ENCODE assay signal across 31 mouse cellular contexts in the genomic region with DNA sequence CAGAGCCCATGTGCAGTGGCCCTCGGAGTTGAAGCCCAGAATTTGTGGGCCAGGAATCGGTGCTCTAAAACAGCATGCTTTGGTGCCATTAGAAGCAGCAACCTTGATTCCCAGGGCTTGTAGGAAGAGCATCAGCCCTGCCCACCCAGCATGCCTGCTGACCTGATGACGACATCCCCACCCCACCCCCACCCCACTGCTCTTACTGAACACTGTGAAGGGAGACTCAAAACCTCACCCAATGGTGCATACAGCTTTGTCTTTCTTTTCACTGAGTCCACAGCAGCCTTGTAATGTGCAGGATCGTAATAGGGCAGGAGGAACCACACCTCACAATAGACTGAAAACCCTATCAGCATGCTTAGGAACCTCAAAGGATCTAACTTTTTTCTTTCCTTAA. TPM values are rescaled to one million over a fixed set of nuclear protein-coding genes. Genes with fewer than 3 reads are reported as not detected.
DNase-seq lines count a peak whose midpoint lies in the region; ATAC-seq lines count a peak whose summit lies in the region.
"Had no signal": no experiment of that assay in that cellular context is flagged by ENCODE, and none has a peak within 500 bp of the region (broad histone marks: within the 10 kb centered on the region; RNA-seq: fewer than 3 reads in every experiment).

No protein-coding gene starts in this region.

- H3K4me1 ChIP-seq in forebrain, embryonic 13.5 days = peaks cover 7% of the 10 kb centered on the region; the same call in 1 of the 2 replicates
- H3K4me1 ChIP-seq in forebrain, embryonic 14.5 days (ENCODE audit: control insufficient read depth, insufficient read depth, low read length) = no peaks in the 10 kb centered on the region
- peaks cover 6% of the 10 kb centered on the region; the same call in 1 of the 2 replicates for H3K4me1 ChIP-seq in midbrain, embryonic 12.5 days
- 0 out of 2 replicates have a peak, but pooled peaks cover 2% of the 10 kb centered on the region for H3K4me1 ChIP-seq in midbrain, embryonic 13.5 days (replicated peaks)
- H3K4me1 ChIP-seq in forebrain, embryonic 15.5 days = no peaks in the 10 kb centered on the region
- H3K4me1 ChIP-seq: heart, embryonic 13.5 days; limb, embryonic 13.5 days; lung, embryonic 15.5 days had no signal

- no peak overlapping the region for H3K4me2 ChIP-seq in forebrain, embryonic 13.5 days
- H3K4me2 ChIP-seq in forebrain, embryonic 14.5 days (ENCODE audit: low read length) = no peak overlapping the region
- no peak overlapping the region for H3K4me2 ChIP-seq in midbrain, embryonic 12.5 days (replicated peaks)
- H3K4me2 ChIP-seq in midbrain, embryonic 13.5 days (replicated peaks) = no peak overlapping the region
- no peak overlapping the region for H3K4me2 ChIP-seq in forebrain, embryonic 15.5 days (replicated peaks)
- H3K4me2 ChIP-seq: heart, embryonic 13.5 days; limb, embryonic 13.5 days; liver, embryonic 11.5 days; lung, embryonic 15.5 days had no signal

- H3K4me3 ChIP-seq in forebrain, embryonic 13.5 days = no peak overlapping the region
- H3K4me3 ChIP-seq in forebrain, embryonic 14.5 days (ENCODE audit: low read depth, low read length) = no peak overlapping the region
- H3K4me3 ChIP-seq in midbrain, embryonic 12.5 days = no peak overlapping the region
- no peak overlapping the region for H3K4me3 ChIP-seq in midbrain, embryonic 13.5 days (replicated peaks)
- no peak overlapping the region for H3K4me3 ChIP-seq in forebrain, embryonic 15.5 days
- H3K4me3 ChIP-seq: gastrocnemius, adult 2 months; heart, embryonic 13.5 days; limb, embryonic 13.5 days; lung, embryonic 15.5 days had no signal

- H3K9ac ChIP-seq in forebrain, embryonic 13.5 days = no peak overlapping the region
- no peak overlapping the region for H3K9ac ChIP-seq in forebrain, embryonic 14.5 days (ENCODE audit: low read length)
- no peak overlapping the region for H3K9ac ChIP-seq in midbrain, embryonic 12.5 days (replicated peaks)
- H3K9ac ChIP-seq in midbrain, embryonic 13.5 days (replicated peaks) = no peak overlapping the region
- no peak overlapping the region for H3K9ac ChIP-seq in forebrain, embryonic 15.5 days (replicated peaks)
- H3K9ac ChIP-seq: heart, embryonic 13.5 days; limb, embryonic 13.5 days; lung, embryonic 15.5 days had no signal

- no peaks in the 10 kb centered on the region for H3K36me3 ChIP-seq in forebrain, embryonic 13.5 days (ENCODE audit: poor library complexity, severe bottlenecking)
- no peaks in the 10 kb centered on the region for H3K36me3 ChIP-seq in forebrain, embryonic 14.5 days (ENCODE audit: control insufficient read depth, insufficient read depth, low read length)
- H3K36me3 ChIP-seq in midbrain, embryonic 12.5 days = no peaks in the 10 kb centered on the region
- no peaks in the 10 kb centered on the region for H3K36me3 ChIP-seq in midbrain, embryonic 13.5 days
- no peaks in the 10 kb centered on the region for H3K36me3 ChIP-seq in forebrain, embryonic 15.5 days
- H3K36me3 ChIP-seq: heart, embryonic 13.5 days; limb, embryonic 13.5 days; lung, embryonic 15.5 days had no signal

- H3K27me3 ChIP-seq in forebrain, embryonic 13.5 days = no peaks in the 10 kb centered on the region
- H3K27me3 ChIP-seq in forebrain, embryonic 14.5 days (replicated peaks; ENCODE audit: control insufficient read depth, insufficient read depth, low read length) = no peaks in the 10 kb centered on the region
- H3K27me3 ChIP-seq in midbrain, embryonic 12.5 days = no peaks in the 10 kb centered on the region; the same call in 1 of the 2 replicates
- no peaks in the 10 kb centered on the region for H3K27me3 ChIP-seq in midbrain, embryonic 13.5 days
- no peaks in the 10 kb centered on the region for H3K27me3 ChIP-seq in forebrain, embryonic 15.5 days
- H3K27me3 ChIP-seq: heart, embryonic 13.5 days; limb, embryonic 13.5 days; lung, embryonic 15.5 days had no signal

- H3K27ac ChIP-seq in forebrain, embryonic 13.5 days = no peak overlapping the region
- H3K27ac ChIP-seq in forebrain, embryonic 14.5 days (ENCODE audit: low read depth, low read length) = no peak overlapping the region
- H3K27ac ChIP-seq in midbrain, embryonic 12.5 days (replicated peaks) = no peak overlapping the region
- H3K27ac ChIP-seq in midbrain, embryonic 13.5 days = no peak overlapping the region
- no peak overlapping the region for H3K27ac ChIP-seq in forebrain, embryonic 15.5 days (replicated peaks)
- H3K27ac ChIP-seq: heart, embryonic 13.5 days; kidney, postnatal 0 days; limb, embryonic 13.5 days; lung, embryonic 15.5 days had no signal

- no peak for DNase-seq in forebrain, embryonic 14.5 days (ENCODE audit: low spot score)
- no peak for DNase-seq in MN1 (ENCODE audit: low spot score)
- DNase-seq: adrenal gland, postnatal 14 days; cerebellum, adult 11-12 months; cerebellum, adult 9-11 months; gastrocnemius, adult 2 months; gastrocnemius, postnatal 36 days; heart, adult 18-20 months; heart, postnatal 10 days; kidney, adult 8-10 months; kidney, postnatal 4 days; right cerebral cortex, postnatal 4 days; thymus, adult 2 months; thymus, postnatal 36 days had no signal

- ATAC-seq in forebrain, embryonic 13.5 days = peak; percentile 43; the same call in 1 of the 2 replicates
- no peak for ATAC-seq in forebrain, embryonic 14.5 days
- 0 out of 2 replicates have a peak, but pooled peaks have one; percentile 23 for ATAC-seq in midbrain, embryonic 12.5 days (ENCODE audit: low FRiP score, low read depth)
- no peak for ATAC-seq in midbrain, embryonic 13.5 days
- 0 out of 2 replicates have a peak, but pooled peaks have one; percentile 19 for ATAC-seq in forebrain, embryonic 15.5 days (replicated peaks)
- no peak for ATAC-seq in megakaryocyte-erythroid progenitor cell, adult 5-6 weeks (replicated peaks; ENCODE audit: low FRiP score, low TSS enrichment, poor library complexity, severe bottlenecking)
- ATAC-seq: CD4-positive, CD25-positive, alpha-beta regulatory T cell, adult 4 months; intestine, embryonic 16.5 days had no signal

- peaks cover 8% of the 10 kb centered on the region; the same call in 1 of the 2 replicates for H3K9me3 ChIP-seq in forebrain, embryonic 13.5 days (replicated peaks)
- H3K9me3 ChIP-seq in forebrain, embryonic 14.5 days (replicated peaks; ENCODE audit: control insufficient read depth, low read length) = peaks cover 2% of the 10 kb centered on the region; the same call in 1 of the 2 replicates
- H3K9me3 ChIP-seq in midbrain, embryonic 12.5 days = peaks cover 5% of the 10 kb centered on the region; the same call in 1 of the 2 replicates
- H3K9me3 ChIP-seq in midbrain, embryonic 13.5 days = no peaks in the 10 kb centered on the region
- no peaks in the 10 kb centered on the region for H3K9me3 ChIP-seq in forebrain, embryonic 15.5 days
- H3K9me3 ChIP-seq: heart, embryonic 13.5 days; limb, embryonic 13.5 days; lung, embryonic 15.5 days had no signal

- 19% methylated on average over 4 of the region's 4 CpGs for WGBS in forebrain, embryonic 13.5 days
- WGBS in forebrain, embryonic 14.5 days = 19% methylated on average over 4 of the region's 4 CpGs
- WGBS in midbrain, embryonic 12.5 days = 32% methylated on average over 4 of the region's 4 CpGs
- 24% methylated on average over 4 of the region's 4 CpGs for WGBS in midbrain, embryonic 13.5 days
- 29% methylated on average over 4 of the region's 4 CpGs for whole genome bisulfite sequencing in forebrain, embryonic 15.5 days

RNA-seq across cellular contexts. Expression of gene Crhr2, which starts 13.3 kb away (rescaled TPM):
- polyA plus RNA-seq in forebrain, embryonic 13.5 days (2015; fragmentation: Nextera tagmentation; extraction: Ambion mirVana) = 0.28 and 0.30 TPM in 2 replicates
- polyA plus RNA-seq in forebrain, embryonic 14.5 days (2014; fragmentation: Nextera tagmentation; extraction: Ambion mirVana) = 0.50 and 0.62 TPM in 2 replicates
- polyA plus RNA-seq in midbrain, embryonic 12.5 days (2016; fragmentation: Nextera tagmentation; extraction: Ambion mirVana) = 0.42 and 0.52 TPM in 2 replicates
- polyA plus RNA-seq in midbrain, embryonic 13.5 days (2015; fragmentation: Nextera tagmentation; extraction: Ambion mirVana) = 0.28 and 0.61 TPM in 2 replicates
- 0.60 and 0.65 TPM in 2 replicates for polyA plus RNA-seq in forebrain, embryonic 15.5 days (2015; fragmentation: Nextera tagmentation; extraction: Ambion mirVana)
- total RNA-seq in megakaryocyte-erythroid progenitor cell, adult 5-6 weeks (2014; fragmentation: Nextera tagmentation) = not detected in 2 replicates
- total RNA-seq in megakaryocyte-erythroid progenitor cell, adult 5-6 weeks (2017) = not detected in 2 replicates
- total RNA-seq: adrenal gland, postnatal 14 days; common myeloid progenitor, adult 5-6 weeks; hematopoietic stem cell, adult 5-6 weeks; megakaryocyte progenitor cell, adult 5-6 weeks; neutrophil, adult 5-6 weeks had no signal
- polyA plus RNA-seq: CD4-positive, CD25-positive, alpha-beta regulatory T cell, adult 4 months; embryonic facial prominence, embryonic 11.5 days had no signal

RNA-seq across cellular contexts. Expression of gene Inmt, which starts 28.7 kb away (rescaled TPM):
- not detected in 2 replicates for polyA plus RNA-seq in forebrain, embryonic 13.5 days (2015; fragmentation: Nextera tagmentation; extraction: Ambion mirVana)
- 0.21 TPM in 1 of 2 replicates, not detected in the other for polyA plus RNA-seq in forebrain, embryonic 14.5 days (2014; fragmentation: Nextera tagmentation; extraction: Ambion mirVana)
- not detected in 2 replicates for polyA plus RNA-seq in midbrain, embryonic 12.5 days (2016; fragmentation: Nextera tagmentation; extraction: Ambion mirVana)
- not detected in 2 replicates for polyA plus RNA-seq in midbrain, embryonic 13.5 days (2015; fragmentation: Nextera tagmentation; extraction: Ambion mirVana)
- not detected in 2 replicates for polyA plus RNA-seq in forebrain, embryonic 15.5 days (2015; fragmentation: Nextera tagmentation; extraction: Ambion mirVana)
- not detected in 2 replicates for total RNA-seq in megakaryocyte-erythroid progenitor cell, adult 5-6 weeks (2014; fragmentation: Nextera tagmentation)
- not detected in 2 replicates for total RNA-seq in megakaryocyte-erythroid progenitor cell, adult 5-6 weeks (2017)
- total RNA-seq: common myeloid progenitor, adult 5-6 weeks; heart, postnatal 10 days; hematopoietic stem cell, adult 5-6 weeks; megakaryocyte progenitor cell, adult 5-6 weeks; neutrophil, adult 5-6 weeks had no signal
- polyA plus RNA-seq: CD4-positive, CD25-positive, alpha-beta regulatory T cell, adult 4 months had no signal

RNA-seq across cellular contexts. Expression of gene Mindy4, which starts 57.0 kb away (rescaled TPM):
- polyA plus RNA-seq in forebrain, embryonic 13.5 days (2015; fragmentation: Nextera tagmentation; extraction: Ambion mirVana) = 15.0 and 15.6 TPM in 2 replicates
- 15.8 and 18.6 TPM in 2 replicates for polyA plus RNA-seq in forebrain, embryonic 14.5 days (2014; fragmentation: Nextera tagmentation; extraction: Ambion mirVana)
- 17.6 and 18.1 TPM in 2 replicates for polyA plus RNA-seq in midbrain, embryonic 12.5 days (2016; fragmentation: Nextera tagmentation; extraction: Ambion mirVana)
- 11.0 and 11.6 TPM in 2 replicates for polyA plus RNA-seq in midbrain, embryonic 13.5 days (2015; fragmentation: Nextera tagmentation; extraction: Ambion mirVana)
- 14.9 and 17.4 TPM in 2 replicates for polyA plus RNA-seq in forebrain, embryonic 15.5 days (2015; fragmentation: Nextera tagmentation; extraction: Ambion mirVana)
- 2.1 and 5.5 TPM in 2 replicates for total RNA-seq in megakaryocyte-erythroid progenitor cell, adult 5-6 weeks (2014; fragmentation: Nextera tagmentation)
- total RNA-seq in megakaryocyte-erythroid progenitor cell, adult 5-6 weeks (2017) = 4.9 and 10.6 TPM in 2 replicates
- total RNA-seq: neutrophil, adult 5-6 weeks had no signal

Comparison
In these comparisons a context has a peak if more than half of its experiments do, and no peak if none do; other contexts are left out.
1. ATAC-seq: peak in forebrain, embryonic 13.5 days (single experiment), midbrain, embryonic 12.5 days (single experiment) and forebrain, embryonic 15.5 days (single experiment); none in forebrain, embryonic 14.5 days (single experiment), midbrain, embryonic 13.5 days (single experiment) and megakaryocyte-erythroid progenitor cell, adult 5-6 weeks (single experiment).